Mouse (Mus musculus): ENCODE data around the gene Wipf2.

GRCm38 (mm10) chr11:98877001-98877400 lies 13.6 kb downstream of the Wipf2 start:
- no peak for TF ChIP-seq CTCF (IDR thresholded peaks at IDR 0.05; ENCODE audit: extremely low read depth, insufficient read depth, low read length)
- no peak for TF ChIP-seq POLR2A (IDR thresholded peaks at IDR 0.05; ENCODE audit: extremely low read depth, insufficient read depth, low read length)
